Mouse (Mus musculus): Measurements from ENCODE around the gene Wbp11. TPM values are rescaled to one million over a fixed set of nuclear protein-coding genes. Genes with fewer than 3 reads are reported as not detected.

Gene Wbp11
- total RNA-seq, 2 experiments from 2014 or later, result 119 to 130 TPM

- no peak for DNase-seq
Measured at GRCm38 (mm10) chr6:136835352-136835751, 7.3 kb upstream of the Wbp11 start, which contains the start of gene Smco3. Gene Smco3, minus strand, starts transcription at chr6:136835452.

GRCm38 (mm10) chr6:136831712-136832111, 3.7 kb upstream of the Wbp11 start:
- no peak for DNase-seq

GRCm38 (mm10) chr6:136828681-136829080, 648 bp upstream of the Wbp11 start:
- no peak for DNase-seq

- no peak for DNase-seq
Measured at GRCm38 (mm10) chr6:136827516-136827880, 535 bp downstream of the Wbp11 start, which contains the start of gene BC049715. Gene BC049715, plus strand, starts transcription at chr6:136827626.

- no peak for DNase-seq
Measured at GRCm38 (mm10) chr6:136827116-136827515, 917 bp downstream of the Wbp11 start.

- no peak for DNase-seq
Measured at GRCm38 (mm10) chr6:136824987-136825386, 3.0 kb downstream of the Wbp11 start.

- DNase-seq, result no peak
Measured at GRCm38 (mm10) chr6:136821086-136821485, 6.9 kb downstream of the Wbp11 start.

GRCm38 (mm10) chr6:136820381-136820780, 7.7 kb downstream of the Wbp11 start:
- no peak for DNase-seq

- peak; percentile 80 to 85 for DNase-seq
Measured at GRCm38 (mm10) chr6:136817549-136817948, 10.5 kb downstream of the Wbp11 start.

- no peak for DNase-seq
Measured at GRCm38 (mm10) chr6:136816826-136817225, 11.2 kb downstream of the Wbp11 start.

- DNase-seq, result no peak
Measured at GRCm38 (mm10) chr6:136815381-136815780, 12.7 kb downstream of the Wbp11 start.

GRCm38 (mm10) chr6:136813117-136813516, 14.9 kb downstream of the Wbp11 start:
- no peak for DNase-seq

GRCm38 (mm10) chr6:136811196-136811595, 16.8 kb downstream of the Wbp11 start:
- no peak for DNase-seq

GRCm38 (mm10) chr6:136809673-136810072, 18.4 kb downstream of the Wbp11 start:
- DNase-seq, result no peak

GRCm38 (mm10) chr6:136809077-136809476, 19.0 kb downstream of the Wbp11 start:
- DNase-seq, result no peak

GRCm38 (mm10) chr6:136808631-136809046, 19.4 kb downstream of the Wbp11 start:
- DNase-seq, result no peak

GRCm38 (mm10) chr6:136808014-136808417, 20.0 kb downstream of the Wbp11 start, which contains the start of gene H2afj:
Gene H2afj, plus strand, starts transcription at chr6:136808244.
- peak; percentile 97 to 99 for DNase-seq

- no peak for DNase-seq
Measured at GRCm38 (mm10) chr6:136807395-136808013, 20.5 kb downstream of the Wbp11 start.

- no peak for DNase-seq
Measured at GRCm38 (mm10) chr6:136806819-136807218, 21.2 kb downstream of the Wbp11 start.

- DNase-seq, result no peak
Measured at GRCm38 (mm10) chr6:136805409-136805775, 22.6 kb downstream of the Wbp11 start.

- DNase-seq, result no peak
Measured at GRCm38 (mm10) chr6:136804705-136805408, 23.2 kb downstream of the Wbp11 start.

GRCm38 (mm10) chr6:136803739-136804633, 24.0 kb downstream of the Wbp11 start, which contains the start of gene Hist4h4:
Gene Hist4h4, minus strand, starts transcription at chr6:136804415.
- DNase-seq, result peak; percentile 94 to 97
